Mouse (Mus musculus): ENCODE measurements around the gene Kctd15. TPM values are rescaled to one million over a fixed set of nuclear protein-coding genes. Genes with fewer than 3 reads are reported as not detected.

Gene Kctd15
- polyA plus RNA-seq, 1 experiment from 2014 or later = 18.0 TPM

DNA sequence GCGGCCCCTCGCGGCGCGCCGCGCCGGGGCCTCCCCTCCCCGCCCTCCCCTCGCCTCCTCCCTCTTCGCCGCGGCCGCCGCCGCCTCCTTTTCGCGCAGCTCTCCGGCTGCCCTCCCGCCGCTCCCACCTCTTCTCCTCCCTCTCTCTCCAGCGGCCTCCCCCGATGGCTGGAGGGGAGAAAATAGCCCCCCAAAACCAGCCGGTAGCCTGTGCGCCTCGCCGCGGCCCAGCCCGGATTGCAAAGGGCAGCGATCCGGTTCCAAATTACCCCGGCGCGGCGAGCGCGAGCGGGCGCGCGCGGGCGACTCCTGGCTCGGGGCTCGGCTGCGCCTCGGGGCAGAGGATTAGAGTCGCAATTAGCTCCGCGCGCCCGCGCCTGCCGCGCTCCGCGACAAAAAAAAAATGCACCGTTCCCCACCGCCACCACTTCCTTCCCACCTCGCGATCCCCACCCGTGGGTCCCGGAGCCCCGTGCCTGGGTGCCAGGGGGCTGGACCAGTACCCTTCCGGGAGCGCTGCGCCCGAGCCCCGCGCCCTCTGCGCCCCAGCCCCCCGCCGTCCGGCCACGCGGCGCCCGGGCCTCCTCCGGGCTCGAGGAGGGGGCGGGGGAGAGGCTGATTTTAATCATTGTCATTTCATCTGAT, 2.0 kb downstream of the Kctd15 start:
- H3K9ac ChIP-seq (ENCODE audit: low read depth, low read length) = peak overlapping the region; percentile 95
- WGBS = 0% methylated on average over 51 of the region's 81 CpGs
- peaks cover 1% of the 10 kb centered on the region; the same call in 1 of the 2 replicates for H3K36me3 ChIP-seq (ENCODE audit: control insufficient read depth, insufficient read depth, low read length)
- peak; percentile 38 for ATAC-seq
- peaks cover 20% of the 10 kb centered on the region for H3K4me1 ChIP-seq (ENCODE audit: control insufficient read depth, insufficient read depth, low read depth, low read length)
- peak overlapping the region; percentile 96 for H3K27ac ChIP-seq (ENCODE audit: low read depth, low read length)
- H3K27me3 ChIP-seq (replicated peaks; ENCODE audit: control insufficient read depth, insufficient read depth, low read length) = no peaks in the 10 kb centered on the region
- peak overlapping the region; percentile 63 for H3K4me3 ChIP-seq (ENCODE audit: low read length)
- no peaks in the 10 kb centered on the region for H3K9me3 ChIP-seq (ENCODE audit: control insufficient read depth, low read length)
- peak overlapping the region; percentile 95 for H3K4me2 ChIP-seq (ENCODE audit: low read length)

DNA sequence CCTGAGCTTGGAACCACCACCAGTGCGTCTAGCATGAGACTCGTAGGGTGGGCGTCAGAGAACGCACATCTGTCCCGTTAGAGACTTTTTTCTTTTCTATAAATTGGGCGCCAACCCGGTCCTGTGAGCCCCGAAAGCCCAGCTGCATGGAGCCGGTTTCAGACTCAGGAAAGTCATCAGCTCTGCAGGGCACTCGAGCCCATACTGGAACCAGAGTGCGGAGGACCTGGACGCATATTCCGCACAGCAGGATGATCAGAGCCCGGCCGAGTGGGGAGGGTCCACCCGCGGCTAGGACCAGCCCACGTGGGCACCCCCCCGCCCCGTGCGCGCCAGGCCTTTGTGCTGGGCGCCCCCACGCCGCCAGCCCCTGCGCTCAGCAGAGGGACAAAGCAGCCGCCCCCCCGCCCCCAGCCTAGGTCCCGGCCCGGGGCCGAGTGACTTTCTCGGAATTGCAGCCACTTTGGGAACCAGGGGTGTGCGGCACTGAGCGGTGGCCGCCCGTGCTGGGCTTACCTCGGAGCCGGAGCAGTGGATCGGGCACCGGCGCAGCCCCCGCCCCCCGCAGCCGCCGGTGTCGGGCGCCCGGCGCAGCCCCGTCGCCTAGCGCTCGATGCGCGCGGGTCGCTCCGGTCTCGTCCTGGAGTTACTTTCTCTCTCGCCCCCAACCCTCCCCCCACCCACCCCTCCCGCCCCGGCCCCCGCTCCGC, 2.6 kb downstream of the Kctd15 start:
- Histone ChIP-seq H3K9me3 (ENCODE audit: control insufficient read depth, low read length) (no peaks in the 10 kb centered on the region), H3K4me3 (ENCODE audit: low read length) (peak overlapping the region; percentile 63), H3K27me3 (replicated peaks; ENCODE audit: control insufficient read depth, insufficient read depth, low read length) (no peaks in the 10 kb centered on the region), H3K9ac (ENCODE audit: low read depth, low read length) (peak overlapping the region; percentile 95), H3K4me2 (ENCODE audit: low read length) (peak overlapping the region; percentile 95), H3K27ac (ENCODE audit: low read depth, low read length) (peak overlapping the region; percentile 96), H3K4me1 (ENCODE audit: control insufficient read depth, insufficient read depth, low read depth, low read length) (peaks cover 20% of the 10 kb centered on the region), H3K36me3 (ENCODE audit: control insufficient read depth, insufficient read depth, low read length) (peaks cover 2% of the 10 kb centered on the region; the same call in 1 of the 2 replicates)
- peak; percentile 18 for ATAC-seq
- WGBS = under 1% methylated on average over 43 of the region's 64 CpGs

DNA sequence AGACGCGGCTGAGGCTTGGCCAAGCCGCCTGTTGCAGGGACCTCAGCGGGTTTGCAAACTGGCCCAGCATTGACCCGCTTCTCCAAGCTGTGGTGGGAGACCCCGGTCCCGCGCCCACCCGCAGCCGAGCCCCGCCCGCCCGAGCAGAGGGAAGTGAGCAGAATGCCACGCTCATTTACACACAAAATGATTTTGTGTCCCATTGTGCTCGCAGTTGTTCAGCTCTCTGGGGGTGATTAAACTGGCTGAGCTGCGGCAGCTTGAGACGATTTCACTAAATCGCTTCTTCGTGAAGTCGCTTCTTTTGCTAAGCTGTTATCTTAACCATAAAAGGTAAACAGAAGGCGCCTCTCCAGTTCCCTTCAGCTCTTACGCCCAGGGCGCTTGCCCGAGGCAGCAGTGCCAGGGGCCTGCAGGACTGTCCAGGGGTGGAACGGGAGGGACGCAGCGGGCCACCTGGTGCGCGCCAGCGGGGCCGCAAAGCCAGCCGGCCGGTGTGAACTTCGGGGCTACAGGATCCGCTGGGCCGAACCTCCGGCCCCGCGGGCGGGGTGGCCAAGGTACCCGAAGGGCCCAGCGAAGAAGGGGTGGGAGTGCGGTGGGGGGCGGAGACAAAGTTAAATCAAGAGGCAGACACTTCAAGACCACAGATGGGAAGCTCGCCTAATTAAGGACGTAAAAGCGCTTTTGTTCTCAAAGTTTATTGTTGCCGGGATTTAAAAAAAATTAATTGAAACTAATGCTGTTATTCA, 3.6 kb downstream of the Kctd15 start:
- no peak for ATAC-seq
- H3K36me3 ChIP-seq (ENCODE audit: control insufficient read depth, insufficient read depth, low read length) = peaks cover 11% of the 10 kb centered on the region
- under 1% methylated on average over 48 of the region's 48 CpGs for WGBS
- peak overlapping the region; percentile 95 for H3K9ac ChIP-seq (ENCODE audit: low read depth, low read length)
- H3K4me3 ChIP-seq (ENCODE audit: low read length) = peak overlapping the region; percentile 63
- peak overlapping the region; percentile 95 for H3K4me2 ChIP-seq (ENCODE audit: low read length)
- no peaks in the 10 kb centered on the region for H3K27me3 ChIP-seq (replicated peaks; ENCODE audit: control insufficient read depth, insufficient read depth, low read length)
- no peaks in the 10 kb centered on the region for H3K9me3 ChIP-seq (ENCODE audit: control insufficient read depth, low read length)
- peaks cover 20% of the 10 kb centered on the region for H3K4me1 ChIP-seq (ENCODE audit: control insufficient read depth, insufficient read depth, low read depth, low read length)
- H3K27ac ChIP-seq (ENCODE audit: low read depth, low read length) = peak overlapping the region; percentile 73

DNA sequence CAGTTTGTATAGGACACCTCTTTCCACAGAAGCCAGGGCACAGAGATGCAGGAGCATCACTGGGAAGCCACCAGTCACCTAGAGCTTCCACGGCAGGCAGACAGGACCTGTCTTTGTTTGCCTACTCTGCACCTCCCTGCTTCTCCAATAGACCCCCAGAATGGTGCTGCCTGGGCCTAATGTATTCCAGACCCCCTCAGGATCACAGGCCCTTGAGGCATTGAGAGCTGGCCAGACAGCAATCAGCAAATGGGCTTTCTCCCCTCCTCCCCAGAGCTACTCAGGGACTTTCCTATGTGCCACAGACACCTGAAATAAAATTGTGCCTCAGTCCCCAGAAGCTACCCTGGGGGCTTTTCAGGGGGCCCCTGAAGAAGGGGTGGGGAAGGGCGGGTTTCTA, 5.2 kb downstream of the Kctd15 start:
- peak overlapping the region; percentile 15; the same call in 1 of the 2 replicates for H3K9ac ChIP-seq (ENCODE audit: low read depth, low read length)
- ATAC-seq = no peak
- H3K4me1 ChIP-seq (ENCODE audit: control insufficient read depth, insufficient read depth, low read depth, low read length) = peaks cover 20% of the 10 kb centered on the region
- no peak overlapping the region for H3K27ac ChIP-seq (ENCODE audit: low read depth, low read length)
- H3K27me3 ChIP-seq (replicated peaks; ENCODE audit: control insufficient read depth, insufficient read depth, low read length) = no peaks in the 10 kb centered on the region
- H3K36me3 ChIP-seq (ENCODE audit: control insufficient read depth, insufficient read depth, low read length) = peaks cover 11% of the 10 kb centered on the region
- 13% methylated on average over 2 of the region's 2 CpGs for WGBS
- H3K4me3 ChIP-seq (ENCODE audit: low read length) = peak overlapping the region; percentile 63; the same call in 1 of the 2 replicates
- peak overlapping the region; percentile 95 for H3K4me2 ChIP-seq (ENCODE audit: low read length)
- H3K9me3 ChIP-seq (ENCODE audit: control insufficient read depth, low read length) = no peaks in the 10 kb centered on the region

DNA sequence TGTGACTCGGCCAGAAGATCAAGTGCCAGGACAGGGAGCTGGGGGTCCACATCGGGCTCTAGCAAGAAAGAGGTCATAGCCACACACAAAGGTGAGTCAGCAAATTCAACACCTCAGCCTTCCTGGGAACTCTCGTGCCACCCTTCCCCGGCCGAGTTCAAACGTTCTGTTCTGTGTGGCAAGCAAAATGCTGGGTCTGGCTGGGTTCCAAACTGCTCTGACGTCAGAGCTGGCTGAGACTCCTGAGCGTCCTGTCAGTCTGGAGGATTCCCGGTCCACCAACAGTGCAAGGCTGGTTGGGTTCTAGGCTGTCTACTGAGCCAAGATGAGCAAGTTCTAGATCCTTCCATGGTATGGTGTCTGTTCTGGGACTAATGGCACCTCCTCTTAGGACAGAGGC, 9.5 kb downstream of the Kctd15 start:
- H3K9ac ChIP-seq (ENCODE audit: low read depth, low read length) = no peak overlapping the region
- H3K4me3 ChIP-seq (ENCODE audit: low read length) = no peak overlapping the region
- H3K27ac ChIP-seq (ENCODE audit: low read depth, low read length) = no peak overlapping the region
- H3K4me2 ChIP-seq (ENCODE audit: low read length) = no peak overlapping the region
- H3K9me3 ChIP-seq (ENCODE audit: control insufficient read depth, low read length) = no peaks in the 10 kb centered on the region
- ATAC-seq = no peak
- peaks cover 13% of the 10 kb centered on the region for H3K36me3 ChIP-seq (ENCODE audit: control insufficient read depth, insufficient read depth, low read length)
- H3K27me3 ChIP-seq (replicated peaks; ENCODE audit: control insufficient read depth, insufficient read depth, low read length) = no peaks in the 10 kb centered on the region
- WGBS = 56% methylated on average over 9 of the region's 9 CpGs
- peaks cover 8% of the 10 kb centered on the region for H3K4me1 ChIP-seq (ENCODE audit: control insufficient read depth, insufficient read depth, low read depth, low read length)

DNA sequence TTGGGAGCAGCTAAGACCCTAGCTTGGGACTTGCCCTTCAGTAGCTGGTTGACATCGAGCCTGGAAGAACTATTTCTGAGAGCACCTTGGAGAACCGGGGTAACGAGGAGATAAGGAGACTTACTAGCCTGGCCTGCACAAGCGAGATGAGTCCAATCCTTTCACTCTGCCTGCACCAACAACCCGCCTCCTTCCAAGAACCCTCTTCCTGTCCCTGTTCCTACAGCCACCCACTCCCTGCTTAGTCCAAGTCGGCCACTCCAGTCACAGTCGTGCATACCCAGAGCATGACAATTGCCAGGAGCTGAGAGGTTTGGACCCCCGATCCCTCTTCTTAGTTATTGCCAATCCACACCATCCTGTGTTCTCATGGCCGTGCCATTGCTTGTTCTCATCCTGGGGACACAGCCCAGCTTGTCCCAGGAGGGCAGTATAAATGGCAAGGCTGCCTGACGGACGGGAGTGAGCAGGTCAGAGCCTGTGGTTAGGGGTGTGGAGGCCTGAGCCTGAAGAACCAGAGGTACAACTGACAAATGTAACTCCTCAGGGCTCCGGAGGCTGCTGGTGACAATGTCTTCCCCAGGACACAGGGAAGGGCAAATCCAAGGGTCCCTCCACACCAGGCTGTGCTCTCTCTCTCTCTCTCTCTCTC, 10.3 kb downstream of the Kctd15 start:
- Histone ChIP-seq H3K27me3 (replicated peaks; ENCODE audit: control insufficient read depth, insufficient read depth, low read length) (no peaks in the 10 kb centered on the region), H3K9me3 (ENCODE audit: control insufficient read depth, low read length) (no peaks in the 10 kb centered on the region), H3K4me3 (ENCODE audit: low read length) (no peak overlapping the region), H3K36me3 (ENCODE audit: control insufficient read depth, insufficient read depth, low read length) (peaks cover 13% of the 10 kb centered on the region), H3K27ac (ENCODE audit: low read depth, low read length) (no peak overlapping the region), H3K4me2 (ENCODE audit: low read length) (no peak overlapping the region), H3K9ac (ENCODE audit: low read depth, low read length) (no peak overlapping the region), H3K4me1 (ENCODE audit: control insufficient read depth, insufficient read depth, low read depth, low read length) (peaks cover 3% of the 10 kb centered on the region; the same call in 1 of the 2 replicates)
- ATAC-seq = no peak
- WGBS = 84% methylated on average over 12 of the region's 12 CpGs

DNA sequence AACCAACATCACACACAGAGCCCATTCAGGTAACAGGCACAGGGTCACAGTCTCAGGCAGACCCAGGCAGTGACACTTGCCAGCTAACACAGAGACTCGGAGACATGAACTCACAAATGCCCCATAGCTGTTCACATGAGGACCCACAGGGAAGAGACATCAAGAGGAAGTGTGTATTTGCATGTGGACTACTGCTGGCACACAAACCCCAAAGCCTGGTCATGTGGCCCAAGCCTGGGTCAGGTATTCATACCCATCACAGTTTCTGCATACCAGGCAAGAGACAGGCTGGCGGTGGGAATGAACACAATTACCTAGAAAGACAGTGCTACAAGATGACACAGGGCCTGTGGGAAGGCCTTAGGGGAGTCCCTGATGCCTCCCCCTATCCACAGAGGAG, 10.9 kb downstream of the Kctd15 start:
- ATAC-seq = no peak
- H3K27me3 ChIP-seq (replicated peaks; ENCODE audit: control insufficient read depth, insufficient read depth, low read length) = no peaks in the 10 kb centered on the region
- no peak overlapping the region for H3K4me2 ChIP-seq (ENCODE audit: low read length)
- no peaks in the 10 kb centered on the region for H3K9me3 ChIP-seq (ENCODE audit: control insufficient read depth, low read length)
- 86% methylated on average over 2 of the region's 2 CpGs for WGBS
- peaks cover 15% of the 10 kb centered on the region for H3K36me3 ChIP-seq (ENCODE audit: control insufficient read depth, insufficient read depth, low read length)
- no peak overlapping the region for H3K4me3 ChIP-seq (ENCODE audit: low read length)
- H3K27ac ChIP-seq (ENCODE audit: low read depth, low read length) = no peak overlapping the region
- no peak overlapping the region for H3K9ac ChIP-seq (ENCODE audit: low read depth, low read length)
- peaks cover 2% of the 10 kb centered on the region; the same call in 1 of the 2 replicates for H3K4me1 ChIP-seq (ENCODE audit: control insufficient read depth, insufficient read depth, low read depth, low read length)

DNA sequence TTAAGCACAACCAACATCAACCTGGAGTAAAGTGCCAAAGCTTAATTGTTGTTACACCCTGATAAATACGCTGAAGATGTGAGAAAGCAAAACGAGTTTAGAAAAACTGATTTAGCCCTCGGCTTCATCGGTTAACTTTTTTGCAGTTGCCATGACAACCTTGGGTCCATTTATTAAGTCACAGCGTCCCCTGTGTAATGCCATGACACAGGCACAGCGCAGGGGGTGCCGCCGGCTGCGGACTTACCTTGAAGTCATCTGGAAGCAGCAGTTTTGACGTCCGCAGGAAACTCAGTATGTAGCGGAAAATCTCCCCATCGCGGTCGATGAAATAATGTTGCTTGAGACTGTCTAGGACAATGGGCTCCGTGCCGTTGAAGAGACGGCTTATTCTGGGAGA, 11.9 kb downstream of the Kctd15 start:
- Histone ChIP-seq H3K4me3 (ENCODE audit: low read length) (no peak overlapping the region), H3K27me3 (replicated peaks; ENCODE audit: control insufficient read depth, insufficient read depth, low read length) (no peaks in the 10 kb centered on the region), H3K27ac (ENCODE audit: low read depth, low read length) (no peak overlapping the region), H3K9ac (ENCODE audit: low read depth, low read length) (no peak overlapping the region), H3K9me3 (ENCODE audit: control insufficient read depth, low read length) (no peaks in the 10 kb centered on the region), H3K4me1 (ENCODE audit: control insufficient read depth, insufficient read depth, low read depth, low read length) (peaks cover 2% of the 10 kb centered on the region; the same call in 1 of the 2 replicates), H3K4me2 (ENCODE audit: low read length) (no peak overlapping the region), H3K36me3 (ENCODE audit: control insufficient read depth, insufficient read depth, low read length) (peaks cover 22% of the 10 kb centered on the region)
- WGBS = 55% methylated on average over 18 of the region's 18 CpGs
- 0 out of 2 replicates have a peak, but pooled peaks have one; percentile 32 for ATAC-seq

All from hindbrain, embryonic 16.5 days (tissue).